Mouse (Mus musculus): ENCODE measurements at regions not wholly inside any gene's neighbourhood (a gene's known extent, or its start where the extent isn't known, plus 50 kb on each side); places are given as distances from the start of the nearest gene placed in this dataset.

- TF ChIP-seq POLR2A (IDR thresholded peaks at IDR 0.05; ENCODE audit: borderline replicate concordance, extremely low read depth, low read depth, low read length): no peak
- TF ChIP-seq CTCF (IDR thresholded peaks at IDR 0.05; ENCODE audit: insufficient read depth, low read length): no peak
Measured at GRCm38 (mm10) chr7:117285985-117286384, 94.8 kb upstream of the Xylt1 start.

All from lung, adult 2 months (tissue).